Mouse (Mus musculus) cortical plate, adult 2 months (tissue): Measurements from ENCODE around the gene Homer2. TPM values are rescaled to one million over a fixed set of nuclear protein-coding genes. Genes with fewer than 3 reads are reported as not detected.

Source experiments
- H3K27ac ChIP-seq: fragments of 200-500 bp; 2 replicates; pipeline ENCODE4 v1.5.1; 2012; ENCODE audit warnings: low read length, control low read depth, inconsistent platforms; ENCODE audit not compliant: insufficient read depth
- H3K4me1 ChIP-seq: fragments of 200-500 bp; 2 replicates; pipeline ENCODE4 v1.6.1; 2011; ENCODE audit warnings: low read length; ENCODE audit not compliant: control insufficient read depth, insufficient read depth
- H3K4me3 ChIP-seq: fragments of 200-500 bp; 2 replicates; pipeline ENCODE4 v1.5.1; 2011; ENCODE audit warnings: mild to moderate bottlenecking, low read length, control low read depth; ENCODE audit not compliant: insufficient read depth
- CTCF ChIP-seq: fragments of 200-500 bp; IDR thresholded peaks from 2 replicates; pipeline ENCODE4 v1.5.1; 2011; ENCODE audit warnings: mild to moderate bottlenecking, control low read depth, low read length; ENCODE audit not compliant: insufficient read depth; ENCODE audit errors: extremely low read depth
- POLR2A ChIP-seq: fragments of 200-500 bp; IDR thresholded peaks from 2 replicates; pipeline ENCODE4 v1.6.1; 2011; ENCODE audit warnings: mild to moderate bottlenecking, low read length, control low read depth; ENCODE audit not compliant: insufficient read depth; ENCODE audit errors: extremely low read depth
- polyA plus RNA-seq: library from polyadenylated mRNA; depleted of rRNA; stranded (reverse); fragments of >200 nt; gene quantifications from 2 replicates; pipeline ENCODE4 v1.2.3, GENCODE M21; 2012; rRNA removed

Gene Homer2
- 30.8 and 34.6 TPM in 2 replicates for polyA plus RNA-seq

GRCm38 (mm10) chr7:81707471-81708140 lies at the start of gene Homer2:
TSS of gene Homer2 (minus strand) at chr7:81707527.
- Histone ChIP-seq H3K4me3 (peak within 1 kb of the TSS; percentile 44), H3K27ac (peak within 1 kb of the TSS; percentile 69), H3K4me1 (no peaks in the 10 kb centered on the region; the same call in 1 of the 2 replicates)
- TF ChIP-seq CTCF (no peak), POLR2A (no peak)

DNA sequence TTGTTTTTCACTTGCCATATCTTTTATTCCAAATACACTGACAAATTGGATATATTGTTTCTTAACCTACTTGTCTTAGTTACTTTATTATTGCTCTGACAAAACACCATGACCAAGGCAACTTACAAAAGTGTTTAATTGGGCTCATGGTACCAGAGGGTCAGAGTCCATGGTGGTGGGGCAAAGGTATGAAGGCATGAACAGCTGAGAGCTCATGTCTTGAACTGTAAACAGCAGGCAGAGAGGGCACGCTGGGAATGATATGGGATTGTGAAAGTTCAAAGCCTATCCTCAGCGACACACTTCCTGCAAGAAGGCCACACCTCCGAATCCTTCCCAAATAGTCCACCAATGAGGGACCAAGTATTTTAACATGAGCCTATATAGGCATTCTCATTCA lies 40.6 kb upstream of the Homer2 start:
- no peak overlapping the region for H3K27ac ChIP-seq
- no peak for TF ChIP-seq POLR2A
- no peak for TF ChIP-seq CTCF
- H3K4me1 ChIP-seq: no peaks in the 10 kb centered on the region
- no peak overlapping the region for H3K4me3 ChIP-seq

DNA sequence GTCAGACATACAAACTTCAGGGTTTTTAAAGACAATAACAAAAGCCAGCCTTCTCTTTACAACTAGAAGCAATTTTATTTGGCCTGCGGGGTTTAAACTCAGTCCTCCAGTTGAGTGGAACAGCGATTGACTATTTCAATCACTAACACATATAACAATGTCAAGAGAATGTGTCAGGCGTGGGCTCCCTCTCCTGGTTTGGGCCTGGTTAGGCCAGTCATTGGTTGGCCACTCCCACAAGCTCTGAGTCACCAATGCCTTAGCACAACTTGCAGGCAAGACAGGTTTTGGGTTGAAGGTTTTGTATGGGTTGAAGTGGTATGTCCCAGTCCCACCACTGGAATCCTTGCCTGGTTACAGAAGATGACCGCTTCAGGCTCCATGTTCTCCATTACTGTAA lies 36.8 kb upstream of the Homer2 start:
- TF ChIP-seq CTCF (0 out of 2 replicates have a peak, but pooled peaks have one; percentile 14), POLR2A (no peak)
- no peaks in the 10 kb centered on the region for H3K4me1 ChIP-seq
- no peak overlapping the region for H3K27ac ChIP-seq
- H3K4me3 ChIP-seq: no peak overlapping the region

DNA sequence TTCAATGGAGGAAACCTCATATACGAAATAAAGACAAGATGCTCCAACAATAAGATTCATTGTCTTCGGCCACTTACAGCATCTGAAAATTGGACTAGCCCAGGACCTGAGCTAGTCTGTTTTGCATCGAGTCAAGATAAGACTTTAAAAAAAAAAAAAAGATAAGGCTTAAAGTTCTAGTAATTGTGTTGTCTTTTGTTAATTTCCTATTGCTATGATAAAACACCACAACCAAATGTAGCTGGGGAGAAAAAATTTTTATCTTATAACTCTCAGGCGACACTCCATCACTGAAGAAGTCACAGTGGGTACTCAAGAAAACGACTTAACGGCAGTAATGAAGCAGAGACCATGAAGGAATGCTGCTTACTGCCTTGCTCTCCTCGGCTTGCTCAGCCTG lies 32.7 kb upstream of the Homer2 start:
- H3K4me1 ChIP-seq: no peaks in the 10 kb centered on the region
- no peak for TF ChIP-seq CTCF
- no peak for TF ChIP-seq POLR2A
- H3K4me3 ChIP-seq: no peak overlapping the region

GRCm38 (mm10) chr7:81738720-81739385 lies 31.5 kb upstream of the Homer2 start:
- Histone ChIP-seq H3K4me1 (no peaks in the 10 kb centered on the region), H3K4me3 (no peak overlapping the region), H3K27ac (no peak overlapping the region)
- TF ChIP-seq CTCF (no peak), POLR2A (no peak)

More for the DNA sequence above, 32.7 kb upstream of the Homer2 start:
- H3K27ac ChIP-seq: no peak overlapping the region

DNA sequence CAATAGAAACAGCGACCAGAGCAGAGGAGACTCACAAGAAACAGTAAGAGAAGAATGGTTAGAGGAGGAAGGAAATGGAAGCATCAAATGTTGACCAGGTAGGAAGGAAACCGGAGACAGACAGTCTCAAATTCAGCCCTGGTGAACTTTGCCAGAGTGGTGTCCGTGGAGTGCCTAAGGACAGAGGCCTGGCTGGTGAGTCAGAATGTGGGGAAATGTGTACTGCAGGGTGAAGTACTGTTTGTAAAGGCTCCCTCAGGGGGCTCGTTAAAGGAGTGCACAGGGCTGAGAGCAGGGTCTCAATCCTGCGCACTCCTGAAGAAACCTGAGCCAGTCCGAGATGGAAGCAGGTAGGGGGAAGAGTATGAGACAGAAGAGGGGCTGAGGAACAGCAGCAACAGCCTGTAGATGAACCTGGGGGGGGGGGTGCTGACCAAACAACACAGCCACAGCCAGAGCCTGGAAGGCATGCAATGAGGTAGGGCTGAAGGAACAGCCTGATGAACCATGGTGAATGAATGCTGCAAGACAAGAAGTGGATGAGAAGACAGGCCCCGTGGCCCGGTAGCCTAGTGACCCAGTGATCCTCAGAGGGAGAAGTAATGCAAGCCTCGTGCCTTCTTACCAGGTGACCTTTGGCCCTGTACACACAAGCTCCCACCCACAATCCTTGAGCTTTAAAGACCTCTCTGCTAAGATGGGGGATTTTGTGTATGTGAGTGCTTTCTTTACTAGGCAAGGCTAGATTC lies 28.1 kb upstream of the Homer2 start:
- no peak overlapping the region for H3K27ac ChIP-seq
- H3K4me3 ChIP-seq: no peak overlapping the region
- no peaks in the 10 kb centered on the region for H3K4me1 ChIP-seq
- TF ChIP-seq CTCF: no peak
- no peak for TF ChIP-seq POLR2A

GRCm38 (mm10) chr7:81732183-81733089 lies 25.1 kb upstream of the Homer2 start:
- H3K27ac ChIP-seq: no peak overlapping the region
- no peak overlapping the region for H3K4me3 ChIP-seq
- TF ChIP-seq POLR2A (no peak), CTCF (no peak)
- no peaks in the 10 kb centered on the region for H3K4me1 ChIP-seq

GRCm38 (mm10) chr7:81731181-81731651 lies 23.9 kb upstream of the Homer2 start:
- TF ChIP-seq CTCF (no peak), POLR2A (no peak)
- H3K4me1 ChIP-seq: no peaks in the 10 kb centered on the region; the same call in 1 of the 2 replicates
- H3K4me3 ChIP-seq: no peak overlapping the region
- H3K27ac ChIP-seq: no peak overlapping the region
